Mouse (Mus musculus) hindbrain, embryonic 15.5 days (tissue): ENCODE data around the gene Pianp. TPM values are rescaled to one million over a fixed set of nuclear protein-coding genes. Genes with fewer than 3 reads are reported as not detected.

ENCODE experiments used
- ATAC-seq: fragments of 200-750 bp; cut with Nextera tagmentation; 2 replicates; pipeline ENCODE4 v1.8.0; 2017; ENCODE audit warnings: low read depth, moderate number of reproducible peaks, moderate TSS enrichment; ENCODE audit not compliant: low FRiP score
- H3K27ac ChIP-seq: fragments of 300-500 bp; sonication (generic); replicated peaks from 2 replicates; pipeline ENCODE4 v1.5.1; 2015; ENCODE audit warnings: mild to moderate bottlenecking, inconsistent platforms
- H3K27me3 ChIP-seq: fragments of 300-500 bp; sonication (generic); 2 replicates; pipeline ENCODE4 v1.6.1; 2015; ENCODE audit warnings: control low read depth, inconsistent platforms
- H3K36me3 ChIP-seq: fragments of 300-500 bp; sonication (generic); 2 replicates; pipeline ENCODE4 v1.6.1; 2015; ENCODE audit warnings: control low read depth, inconsistent platforms
- H3K4me1 ChIP-seq: fragments of 300-500 bp; sonication (generic); replicated peaks from 2 replicates; pipeline ENCODE4 v1.6.1; 2015; ENCODE audit warnings: control low read depth, inconsistent platforms
- H3K4me2 ChIP-seq: fragments of 300-500 bp; sonication (generic); 2 replicates; pipeline ENCODE4 v1.6.1; 2015; ENCODE audit warnings: moderate library complexity, mild to moderate bottlenecking, inconsistent platforms
- H3K4me3 ChIP-seq: fragments of 300-500 bp; sonication (generic); 2 replicates; pipeline ENCODE4 v1.5.1; 2015; ENCODE audit warnings: mild to moderate bottlenecking, inconsistent platforms
- H3K9ac ChIP-seq: fragments of 300-500 bp; sonication (generic); 2 replicates; pipeline ENCODE4 v1.6.1; 2015; ENCODE audit warnings: inconsistent platforms
- H3K9me3 ChIP-seq: fragments of 300-500 bp; sonication (generic); 2 replicates; pipeline ENCODE4 v1.6.1; 2016; ENCODE audit warnings: control low read depth, inconsistent platforms
- WGBS: fragments of 180-500 bp; shearing (Covaris S2); methylation state at CpG from one replicate; pipeline ENCODE4 v1.1.7; 2015; 5-methylcytosine and 5-hydroxymethylcytosine counted together
- polyA plus RNA-seq: library from polyadenylated mRNA; unstranded; fragments of >200 nt; fragmentation: Nextera tagmentation; extraction: Ambion mirVana; gene quantifications from 2 replicates; pipeline ENCODE4 v1.2.1, GENCODE M21; 2015

Pianp gene
- polyA plus RNA-seq, 1 experiment from 2014 or later: 73.5 TPM

- no peak overlapping the region for H3K9ac ChIP-seq
- H3K27ac ChIP-seq: no peak overlapping the region
- 68% methylated on average over 5 of the region's 5 CpGs for WGBS
- peaks cover 58% of the 10 kb centered on the region for H3K36me3 ChIP-seq
- H3K4me2 ChIP-seq: no peak overlapping the region
- no peaks in the 10 kb centered on the region for H3K27me3 ChIP-seq
- H3K4me1 ChIP-seq: no peaks in the 10 kb centered on the region
- ATAC-seq: no peak
- no peaks in the 10 kb centered on the region for H3K9me3 ChIP-seq
- H3K4me3 ChIP-seq: no peak overlapping the region
Measured at GRCm38 (mm10) chr6:125051237-125051636, 54.7 kb downstream of the Pianp start.

Other genes starting within 250 kb of the Pianp start
- gene Gm45234, start 240.7 kb upstream of the Pianp start, polyA plus RNA-seq: not detected in 2 replicates
- 26.8 and 30.4 TPM in 2 replicates for gene Atn1, start 240.2 kb upstream of the Pianp start, polyA plus RNA-seq
- 141 and 144 TPM in 2 replicates for gene Eno2, start 227.0 kb upstream of the Pianp start, polyA plus RNA-seq
- gene Lrrc23, start 217.0 kb upstream of the Pianp start, polyA plus RNA-seq: 3.3 and 4.8 TPM in 2 replicates
- gene Spsb2, start 188.0 kb upstream of the Pianp start, polyA plus RNA-seq: 9.0 and 9.3 TPM in 2 replicates
- 468 and 478 TPM in 2 replicates for gene Tpi1, start 182.4 kb upstream of the Pianp start, polyA plus RNA-seq
- 203 and 209 TPM in 2 replicates for gene Usp5, start 167.2 kb upstream of the Pianp start, polyA plus RNA-seq
- 35.3 and 44.0 TPM in 2 replicates for gene Cdca3, start 167.1 kb upstream of the Pianp start, polyA plus RNA-seq
- gene Gnb3, start 156.4 kb upstream of the Pianp start, polyA plus RNA-seq: 0.83 and 3.3 TPM in 2 replicates
- gene P3h3, start 138.9 kb upstream of the Pianp start, polyA plus RNA-seq: 17.1 and 18.7 TPM in 2 replicates
- 33.9 and 37.5 TPM in 2 replicates for gene Gpr162, start 132.7 kb upstream of the Pianp start, polyA plus RNA-seq
- gene Cd4, start 108.5 kb upstream of the Pianp start, polyA plus RNA-seq: 0.14 and 0.32 TPM in 2 replicates
- gene Lag3, start 85.0 kb upstream of the Pianp start, polyA plus RNA-seq: 3.1 and 3.5 TPM in 2 replicates
- gene Ptms, start 76.6 kb upstream of the Pianp start, polyA plus RNA-seq: 766 and 864 TPM in 2 replicates
- gene Mlf2, start 65.3 kb upstream of the Pianp start, polyA plus RNA-seq: 565 and 615 TPM in 2 replicates
- 92.5 and 102 TPM in 2 replicates for gene Cops7a, start 31.2 kb upstream of the Pianp start, polyA plus RNA-seq
- 14.9 and 19.6 TPM in 2 replicates for gene Zfp384, start 12.5 kb downstream of the Pianp start, polyA plus RNA-seq
- 141 and 144 TPM in 2 replicates for gene Ing4, start 43.1 kb downstream of the Pianp start, polyA plus RNA-seq
- 19.1 and 20.9 TPM in 2 replicates for gene Acrbp, start 53.0 kb downstream of the Pianp start, polyA plus RNA-seq
- gene Lpar5, start 71.2 kb downstream of the Pianp start, polyA plus RNA-seq: 0.54 and 1.0 TPM in 2 replicates
- gene Chd4, start 99.3 kb downstream of the Pianp start, polyA plus RNA-seq: 90.3 and 93.1 TPM in 2 replicates
- gene Nop2, start 135.2 kb downstream of the Pianp start, polyA plus RNA-seq: 47.7 and 49.7 TPM in 2 replicates
- gene Iffo1, start 148.5 kb downstream of the Pianp start, polyA plus RNA-seq: 22.1 and 23.7 TPM in 2 replicates
- 1,531 and 1,630 TPM in 2 replicates for gene Gapdh, start 169.8 kb downstream of the Pianp start, polyA plus RNA-seq
- 51.3 and 57.1 TPM in 2 replicates for gene Ncapd2, start 195.0 kb downstream of the Pianp start, polyA plus RNA-seq
- 148 and 150 TPM in 2 replicates for gene Mrpl51, start 195.1 kb downstream of the Pianp start, polyA plus RNA-seq
- 28.1 and 28.4 TPM in 2 replicates for gene Vamp1, start 218.9 kb downstream of the Pianp start, polyA plus RNA-seq
- gene Tapbpl, start 235.2 kb downstream of the Pianp start, polyA plus RNA-seq: 6.8 and 8.2 TPM in 2 replicates
- gene Cd27, start 240.3 kb downstream of the Pianp start, polyA plus RNA-seq: 1.6 and 1.7 TPM in 2 replicates